Mouse (Mus musculus) frontal cortex, postnatal 10 days (tissue): ENCODE measurements at regions not wholly inside any gene's neighbourhood (a gene's known extent, or its start where the extent isn't known, plus 50 kb on each side); places are given as distances from the start of the nearest gene placed in this dataset.

Experiments
- DNase-seq, 2 experiments: peaks; one replicate each; pipeline ENCODE4 v3.0.0; 2022; ENCODE audit warnings: low spot score in 2 of 2, mixed read lengths in 1 of 2

GRCm38 (mm10) chr1:185619011-185619410 is 164.4 kb downstream of the Slc30a10 start:
- DNase-seq = no peak

GRCm38 (mm10) chr1:185628401-185628800 is 173.8 kb downstream of the Slc30a10 start:
- no peak for DNase-seq

GRCm38 (mm10) chr1:185629976-185630375 is 175.3 kb downstream of the Slc30a10 start:
- no peak for DNase-seq

DNA sequence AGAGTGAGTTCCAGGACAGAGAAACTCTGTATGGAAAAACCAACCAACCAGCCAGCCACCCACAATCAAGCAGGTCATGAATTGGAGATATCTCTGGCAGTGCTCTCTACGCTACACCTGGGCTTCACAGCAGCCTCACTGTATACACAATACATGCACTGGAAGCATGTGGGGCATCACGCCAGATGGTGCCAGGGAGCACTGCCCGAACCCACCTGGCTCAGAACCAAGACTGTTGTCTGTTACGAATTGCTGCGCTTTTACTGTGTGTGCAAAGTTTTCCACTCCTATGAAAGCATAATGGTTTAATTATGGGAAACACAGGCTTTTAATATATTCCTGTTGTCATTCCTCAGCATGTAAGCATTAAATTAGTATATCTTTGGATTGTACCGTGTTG is 184.0 kb downstream of the Slc30a10 start:
- no peak for DNase-seq

- DNase-seq = no peak
Measured at GRCm38 (mm10) chr1:185639486-185639885, 184.8 kb downstream of the Slc30a10 start.

GRCm38 (mm10) chr1:185644026-185644425 is 189.4 kb downstream of the Slc30a10 start:
- no peak for DNase-seq

DNA sequence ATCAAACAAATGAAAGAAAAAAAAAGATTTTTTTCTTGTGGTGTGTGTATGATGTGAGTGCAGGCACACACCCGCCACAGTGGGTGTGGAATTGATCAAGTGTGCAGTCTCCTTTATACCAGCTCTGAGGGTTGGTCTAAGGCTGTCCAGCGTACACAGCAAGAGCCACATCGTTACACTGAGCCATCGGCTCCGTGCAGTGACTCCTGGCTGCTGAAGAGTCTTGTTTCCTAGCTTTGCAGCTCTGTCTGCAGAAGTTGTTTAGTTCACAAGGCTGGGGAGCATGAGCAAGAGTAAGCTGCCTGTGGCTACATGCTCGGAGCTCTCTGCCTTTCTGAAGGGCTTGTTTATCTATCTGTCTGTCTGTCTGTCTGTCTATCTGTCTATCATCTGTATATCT is 193.5 kb downstream of the Slc30a10 start:
- no peak for DNase-seq

DNA sequence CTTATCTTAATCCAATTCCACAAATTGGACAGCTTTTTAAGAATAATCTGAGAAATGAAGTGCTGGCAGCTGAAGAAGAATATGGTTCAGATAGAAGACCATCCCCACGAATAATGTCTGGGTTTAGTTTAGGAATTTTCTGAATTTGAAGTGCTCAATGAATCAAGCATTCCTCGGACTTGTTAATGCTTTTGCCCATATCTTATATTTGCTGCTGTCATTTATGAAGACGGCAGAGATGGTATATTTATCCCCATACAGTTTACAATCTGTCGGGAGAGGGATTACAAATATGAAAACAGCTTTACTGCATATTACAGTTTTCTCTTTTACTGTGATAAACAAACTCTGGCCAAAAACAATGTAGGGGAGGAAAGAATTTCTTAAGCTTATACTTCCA is 194.3 kb downstream of the Slc30a10 start:
- no peak for DNase-seq

- DNase-seq = no peak
Measured at GRCm38 (mm10) chr1:185650926-185651325, 196.3 kb downstream of the Slc30a10 start.

DNA sequence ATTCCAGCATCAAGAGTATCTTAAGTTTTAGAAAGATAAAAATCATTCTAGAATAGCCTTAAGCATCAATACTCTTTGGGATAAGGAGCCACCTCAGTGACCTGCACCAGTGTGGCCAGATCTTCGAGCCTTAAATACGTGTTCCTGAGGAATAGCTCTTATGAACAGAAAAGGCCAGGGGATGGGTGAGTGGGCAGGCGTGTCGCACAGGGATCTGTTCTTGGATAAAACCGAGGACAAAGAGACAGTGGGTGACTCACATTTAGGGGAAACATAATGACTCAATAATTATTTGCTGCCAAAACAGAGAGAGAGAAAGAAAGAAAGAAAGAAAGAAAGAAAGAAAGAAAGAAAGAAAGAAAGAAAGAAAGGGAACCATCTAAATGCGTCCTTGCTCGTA is 200.4 kb downstream of the Slc30a10 start:
- DNase-seq = no peak

GRCm38 (mm10) chr1:185655461-185655860 is 200.8 kb downstream of the Slc30a10 start:
- DNase-seq = no peak

DNA sequence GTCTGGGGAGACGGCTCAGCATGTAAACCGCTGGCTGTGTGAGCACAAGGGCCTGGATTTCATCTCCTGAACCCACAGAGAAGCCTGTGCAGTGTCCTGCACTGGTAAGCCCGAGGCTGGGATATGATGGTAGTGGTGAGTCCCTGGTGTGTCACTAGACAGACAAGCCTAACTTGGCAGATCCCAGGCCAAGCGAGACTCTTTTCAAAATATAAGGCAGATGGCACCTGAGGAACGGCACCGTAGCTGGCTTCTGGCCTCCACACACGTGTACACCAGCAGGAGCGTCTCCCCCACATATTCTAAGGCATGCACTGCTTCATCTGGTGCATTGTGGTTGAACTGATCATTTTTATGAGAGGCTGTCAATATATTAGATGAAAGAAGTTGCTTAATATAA is 202.6 kb downstream of the Slc30a10 start:
- DNase-seq = no peak

GRCm38 (mm10) chr1:185659476-185659875 is 204.8 kb downstream of the Slc30a10 start:
- DNase-seq = no peak

DNA sequence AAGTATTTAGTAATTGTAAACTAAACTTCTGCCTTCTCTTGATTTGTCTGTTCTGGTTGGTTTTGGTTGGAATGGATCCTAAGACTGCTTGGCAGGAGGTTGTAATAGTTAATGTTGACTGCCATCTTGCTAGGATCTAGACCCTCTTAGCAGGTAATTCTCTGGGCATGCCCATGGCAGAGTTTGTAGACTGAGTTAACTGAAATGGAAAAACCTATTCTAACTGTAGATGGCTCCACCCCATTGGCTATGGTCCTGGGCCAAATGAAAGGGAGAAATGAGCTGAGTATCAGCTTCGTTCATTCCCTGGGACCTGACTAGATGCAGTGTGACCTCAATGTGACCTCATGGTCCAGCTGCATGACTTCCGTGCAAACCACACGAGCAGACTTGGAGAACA is 207.7 kb downstream of the Slc30a10 start:
- no peak for DNase-seq

- no peak for DNase-seq
Measured at GRCm38 (mm10) chr1:185670029-185670741, 215.5 kb downstream of the Slc30a10 start.

- DNase-seq = no peak
Measured at GRCm38 (mm10) chr1:185672940-185673339, 218.3 kb downstream of the Slc30a10 start.

DNA sequence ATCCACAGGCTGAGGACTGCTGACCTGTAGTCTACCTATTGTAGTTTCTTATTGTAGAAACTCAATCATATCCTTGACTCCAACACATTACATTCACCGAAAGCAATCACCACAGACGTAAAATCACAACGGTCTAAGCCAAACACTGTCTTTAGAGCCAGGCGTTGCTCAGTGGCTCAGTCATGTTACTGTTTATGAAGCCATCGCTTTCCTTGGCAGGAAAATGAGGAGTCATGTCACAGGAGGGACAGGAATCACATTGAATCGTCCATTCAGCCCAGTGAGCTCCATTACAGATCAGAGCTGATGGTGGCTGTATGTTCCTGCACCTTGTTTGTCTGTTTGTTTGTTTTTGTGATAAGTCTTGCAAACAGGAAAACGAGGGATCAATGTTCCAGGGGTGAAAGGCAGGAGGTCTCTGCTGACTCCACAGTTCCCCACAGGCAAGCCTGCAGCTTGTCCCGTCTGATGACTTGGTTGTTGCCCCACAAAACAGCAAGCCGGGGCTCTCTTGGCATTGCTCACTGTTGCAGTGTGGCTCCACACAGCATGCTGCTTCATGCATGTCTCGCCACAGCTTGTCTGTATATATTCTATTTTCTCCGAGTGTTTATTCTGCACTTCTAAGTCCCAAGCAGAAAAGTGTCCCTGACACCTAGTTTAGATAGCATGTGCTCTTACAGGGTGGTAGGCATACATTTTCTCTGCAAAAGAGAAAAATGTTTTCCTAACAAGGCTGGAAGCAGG is 221.2 kb downstream of the Slc30a10 start:
- no peak for DNase-seq

- peak; percentile 29 to 76 for DNase-seq
Measured at GRCm38 (mm10) chr1:185681610-185682457, 227.2 kb downstream of the Slc30a10 start.

- DNase-seq = no peak
Measured at GRCm38 (mm10) chr1:185682458-185682750, 227.8 kb downstream of the Slc30a10 start.

DNA sequence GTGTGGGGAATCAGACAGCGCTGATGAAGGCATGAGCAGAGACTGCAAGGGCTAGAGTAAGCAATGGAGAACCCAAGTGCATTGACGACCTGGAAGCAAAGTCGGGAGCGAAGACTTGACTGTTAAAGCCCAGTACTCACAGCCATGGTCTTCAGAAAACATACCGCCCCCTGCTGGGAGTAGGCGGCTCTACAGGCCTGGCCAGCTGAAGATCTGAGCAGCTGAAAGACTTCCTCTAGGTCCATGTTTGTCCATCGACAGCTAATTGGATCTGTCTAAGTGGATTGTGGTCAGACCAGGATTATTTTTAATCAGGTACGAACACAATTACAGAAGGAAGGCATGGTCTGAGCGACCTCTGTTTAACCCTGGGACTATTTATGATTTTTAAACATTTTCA is 230.0 kb downstream of the Slc30a10 start:
- no peak for DNase-seq

DNA sequence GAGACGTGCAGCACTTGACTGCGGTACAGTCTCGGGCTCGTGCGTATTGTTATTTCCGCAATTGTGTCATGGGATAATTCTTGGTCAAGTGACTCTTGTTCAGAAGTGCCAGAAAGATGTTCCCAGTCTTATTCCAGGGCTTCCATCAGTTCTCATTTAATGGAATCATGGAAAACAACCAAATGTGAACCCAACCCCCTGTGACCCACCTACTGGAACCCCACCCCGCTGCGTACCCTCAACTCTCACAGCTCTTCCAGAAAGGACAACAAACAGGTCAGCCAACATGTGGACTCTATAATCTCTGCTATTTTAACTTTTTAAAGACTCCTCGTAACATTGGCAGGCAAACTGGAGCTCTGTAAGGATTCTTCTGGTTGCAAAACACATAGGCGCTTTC is 233.9 kb downstream of the Slc30a10 start:
- no peak for DNase-seq

GRCm38 (mm10) chr1:185695394-185695793 is 240.7 kb downstream of the Slc30a10 start:
- no peak for DNase-seq

GRCm38 (mm10) chr1:185699758-185700157 is 245.1 kb downstream of the Slc30a10 start:
- DNase-seq = no peak
